21 mouse cellular contexts compared by ENCODE assay signal in genomic region chr16:23333875-23334551, GRCm38 (mm10).
DNase-seq lines count a peak whose midpoint lies in the region; ATAC-seq and TF ChIP-seq lines count a peak whose summit lies in the region.
"Had no signal": no experiment of that assay in that cellular context is flagged by ENCODE, and none has a peak within 500 bp of the region (broad histone marks: within the 10 kb centered on the region; RNA-seq: fewer than 3 reads in every experiment).

No protein-coding gene starts in this region.

- H3K4me3 ChIP-seq in kidney, adult 2 months (ENCODE audit: insufficient read depth, low read depth, low read length): no peak overlapping the region
- no peak overlapping the region for H3K4me3 ChIP-seq in lung, embryonic 14.5 days (ENCODE audit: low read depth, low read length)
- H3K4me3 ChIP-seq in G1E (ENCODE audit: low read depth, low read length): no peak overlapping the region
- H3K4me3 ChIP-seq in intestine, embryonic 16.5 days (ENCODE audit: low read length): no peak overlapping the region
- H3K4me3 ChIP-seq: embryonic facial prominence, embryonic 10.5 days; gastrocnemius, adult 2 months; heart, embryonic 12.5 days; hindbrain, embryonic 15.5 days; limb, embryonic 15.5 days; midbrain, embryonic 15.5 days; stomach, embryonic 15.5 days had no signal

- H3K9ac ChIP-seq in lung, embryonic 14.5 days: no peak overlapping the region
- no peak overlapping the region for H3K9ac ChIP-seq in intestine, embryonic 16.5 days (ENCODE audit: low read depth, low read length)
- H3K9ac ChIP-seq: heart, embryonic 12.5 days; hindbrain, embryonic 15.5 days; limb, embryonic 15.5 days; midbrain, embryonic 15.5 days; stomach, embryonic 15.5 days had no signal

- TF ChIP-seq CTCF in kidney, adult 2 months (conservative IDR thresholded peaks at IDR 0.05; ENCODE audit: insufficient read depth, insufficient read length, low read depth, low read length): no peak
- TF ChIP-seq CTCF in lung, embryonic 14.5 days (IDR thresholded peaks at IDR 0.05; ENCODE audit: low read depth): no peak
- TF ChIP-seq CTCF in G1E (IDR thresholded peaks at IDR 0.05; ENCODE audit: low read depth, low read length): no peak

- no peaks in the 10 kb centered on the region for H3K27me3 ChIP-seq in kidney, adult 2 months (replicated peaks; ENCODE audit: control insufficient read depth, insufficient read depth, low read length)
- H3K27me3 ChIP-seq in lung, embryonic 14.5 days (ENCODE audit: insufficient read depth, low read length): no peaks in the 10 kb centered on the region
- H3K27me3 ChIP-seq in G1E (ENCODE audit: insufficient read depth, low read length): no peaks in the 10 kb centered on the region
- no peaks in the 10 kb centered on the region for H3K27me3 ChIP-seq in intestine, embryonic 16.5 days (replicated peaks; ENCODE audit: control insufficient read depth, insufficient read depth, low read length)
- H3K27me3 ChIP-seq: heart, embryonic 12.5 days; hindbrain, embryonic 15.5 days; limb, embryonic 15.5 days; midbrain, embryonic 15.5 days; stomach, embryonic 15.5 days had no signal

- no peak for ATAC-seq in lung, embryonic 14.5 days (ENCODE audit: insufficient read depth)
- peak; percentile 22; the same call in 1 of the 2 replicates for ATAC-seq in G1E (ENCODE audit: extremely low read depth, insufficient number of reproducible peaks, low FRiP score, poor library complexity, severe bottlenecking)
- peak; percentile 84 for ATAC-seq in intestine, embryonic 16.5 days
- ATAC-seq: midbrain, embryonic 15.5 days had no signal

- H3K4me1 ChIP-seq in kidney, adult 2 months (ENCODE audit: control insufficient read depth, insufficient read depth, low read length): 0 out of 2 replicates have a peak, but pooled peaks cover 4% of the 10 kb centered on the region
- H3K4me1 ChIP-seq in lung, embryonic 14.5 days (ENCODE audit: insufficient read depth): no peaks in the 10 kb centered on the region
- H3K4me1 ChIP-seq in G1E (ENCODE audit: insufficient read depth, low read depth, low read length): no peaks in the 10 kb centered on the region
- H3K4me1 ChIP-seq in intestine, embryonic 16.5 days (ENCODE audit: control insufficient read depth, insufficient read depth, low read length): peaks cover 9% of the 10 kb centered on the region
- H3K4me1 ChIP-seq: hindbrain, embryonic 15.5 days; limb, embryonic 15.5 days; midbrain, embryonic 15.5 days; stomach, embryonic 15.5 days had no signal

- no peak overlapping the region for H3K27ac ChIP-seq in kidney, adult 2 months (ENCODE audit: insufficient read depth, low read depth, low read length)
- H3K27ac ChIP-seq in lung, embryonic 14.5 days (ENCODE audit: low read depth): no peak overlapping the region
- peak overlapping the region; percentile 46 for H3K27ac ChIP-seq in intestine, embryonic 16.5 days (ENCODE audit: low read length)
- H3K27ac ChIP-seq: embryonic facial prominence, embryonic 10.5 days; hindbrain, embryonic 15.5 days; kidney, postnatal 0 days; limb, embryonic 15.5 days; macrophage; midbrain, embryonic 15.5 days; stomach, embryonic 15.5 days had no signal

- TF ChIP-seq POLR2A in kidney, adult 2 months (IDR thresholded peaks at IDR 0.05; ENCODE audit: low read depth, low read length): no peak

- H3K9me3 ChIP-seq in lung, embryonic 14.5 days (ENCODE audit: low read depth, low read length): no peaks in the 10 kb centered on the region
- H3K9me3 ChIP-seq in G1E (replicated peaks): no peaks in the 10 kb centered on the region
- no peaks in the 10 kb centered on the region for H3K9me3 ChIP-seq in intestine, embryonic 16.5 days (ENCODE audit: control insufficient read depth, low read length)
- H3K9me3 ChIP-seq: embryonic facial prominence, embryonic 10.5 days; heart, embryonic 12.5 days; hindbrain, embryonic 15.5 days; limb, embryonic 15.5 days; midbrain, embryonic 15.5 days; stomach, embryonic 15.5 days had no signal

- peak; percentile 58 for DNase-seq in kidney, adult 2 months
- DNase-seq in kidney, postnatal 10 days: no peak
- peak; percentile 20 for DNase-seq in lung, embryonic 14.5 days
- no peak for DNase-seq in lung, adult 18-20 months
- no peak for DNase-seq in G1E (ENCODE audit: low spot score)
- no peak for DNase-seq in layer of hippocampus, postnatal 14 days (ENCODE audit: low spot score in 2 of 2)
- DNase-seq: adrenal gland, adult 2 months; B cell, adult 2 months; cerebellum, adult 9-10 months; gastrocnemius, adult 2 months; heart, postnatal 14 days; thymus, adult 2 months had no signal

- 67% methylated on average over 6 of the region's 6 CpGs for WGBS in kidney, adult 2 months
- WGBS in lung, embryonic 14.5 days: 62% methylated on average over 6 of the region's 6 CpGs
- 59% methylated on average over 6 of the region's 6 CpGs for WGBS in intestine, embryonic 16.5 days

- H3K36me3 ChIP-seq in kidney, adult 2 months (ENCODE audit: control insufficient read depth, insufficient read depth, low read length): no peaks in the 10 kb centered on the region
- peaks cover 27% of the 10 kb centered on the region for H3K36me3 ChIP-seq in lung, embryonic 14.5 days (ENCODE audit: insufficient read depth)
- no peaks in the 10 kb centered on the region for H3K36me3 ChIP-seq in G1E (replicated peaks)
- H3K36me3 ChIP-seq in intestine, embryonic 16.5 days (ENCODE audit: control insufficient read depth, insufficient read depth, low read length): no peaks in the 10 kb centered on the region
- H3K36me3 ChIP-seq: midbrain, embryonic 15.5 days; stomach, embryonic 15.5 days had no signal

- no peak overlapping the region for H3K4me2 ChIP-seq in lung, embryonic 14.5 days
- no peak overlapping the region for H3K4me2 ChIP-seq in intestine, embryonic 16.5 days (ENCODE audit: low read depth, low read length)
- H3K4me2 ChIP-seq: heart, embryonic 12.5 days; hindbrain, embryonic 15.5 days; limb, embryonic 15.5 days; midbrain, embryonic 15.5 days; stomach, embryonic 15.5 days had no signal

Comparison
In these comparisons a context has a peak if more than half of its experiments do, and no peak if none do; other contexts are left out.
1. DNase-seq: peak in kidney, adult 2 months (single experiment) and lung, embryonic 14.5 days (single experiment); none in kidney, postnatal 10 days (single experiment), lung, adult 18-20 months (0 of 2), G1E (single experiment) and layer of hippocampus, postnatal 14 days (0 of 2).